Mouse (Mus musculus): ENCODE measurements around the gene Crybb2. TPM values are rescaled to one million over a fixed set of nuclear protein-coding genes. Genes with fewer than 3 reads are reported as not detected.

The Crybb2 gene
- polyA plus RNA-seq, 1 experiment from 2014 or later, result not detected

- Histone ChIP-seq H3K9me3 (0 out of 2 replicates have a peak, but pooled peaks cover 3% of the 10 kb centered on the region), H3K27me3 (no peaks in the 10 kb centered on the region), H3K4me1 (replicated peaks) (peaks cover 21% of the 10 kb centered on the region), H3K9ac (replicated peaks) (no peak overlapping the region), H3K4me3 (replicated peaks) (no peak overlapping the region), H3K27ac (peak overlapping the region; percentile 25; the same call in 1 of the 2 replicates), H3K4me2 (no peak overlapping the region), H3K36me3 (no peaks in the 10 kb centered on the region)
- ATAC-seq (ENCODE audit: insufficient number of reproducible peaks, insufficient read depth, low FRiP score, low TSS enrichment, low read depth), result no peak
- 49% methylated on average over 10 of the region's 10 CpGs for WGBS
Observed at GRCm38 (mm10) chr5:113035094-113036047, 34.5 kb downstream of the Crybb2 start.

- Histone ChIP-seq H3K9ac (replicated peaks) (no peak overlapping the region), H3K4me2 (no peak overlapping the region), H3K27me3 (no peaks in the 10 kb centered on the region), H3K36me3 (no peaks in the 10 kb centered on the region), H3K9me3 (no peaks in the 10 kb centered on the region), H3K27ac (no peak overlapping the region), H3K4me3 (replicated peaks) (no peak overlapping the region), H3K4me1 (replicated peaks) (peaks cover 17% of the 10 kb centered on the region)
- 76% methylated on average over 15 of the region's 15 CpGs for WGBS
- no peak for ATAC-seq (ENCODE audit: insufficient number of reproducible peaks, insufficient read depth, low FRiP score, low TSS enrichment, low read depth)
Observed at GRCm38 (mm10) chr5:113031201-113031754, 38.6 kb downstream of the Crybb2 start.

- no peak overlapping the region for H3K4me2 ChIP-seq
- H3K9me3 ChIP-seq, result no peaks in the 10 kb centered on the region
- no peaks in the 10 kb centered on the region for H3K36me3 ChIP-seq
- no peaks in the 10 kb centered on the region for H3K27me3 ChIP-seq
- H3K9ac ChIP-seq (replicated peaks), result no peak overlapping the region
- no peak overlapping the region for H3K4me3 ChIP-seq (replicated peaks)
- H3K4me1 ChIP-seq (replicated peaks), result peaks cover 5% of the 10 kb centered on the region
- H3K27ac ChIP-seq, result no peak overlapping the region
- ATAC-seq (ENCODE audit: insufficient number of reproducible peaks, insufficient read depth, low FRiP score, low TSS enrichment, low read depth), result no peak
- 76% methylated on average over 3 of the region's 3 CpGs for WGBS
Observed at GRCm38 (mm10) chr5:113030082-113030481, 39.8 kb downstream of the Crybb2 start.

- no peak for ATAC-seq (ENCODE audit: insufficient number of reproducible peaks, insufficient read depth, low FRiP score, low TSS enrichment, low read depth)
- Histone ChIP-seq H3K4me1 (replicated peaks) (peaks cover 16% of the 10 kb centered on the region), H3K9ac (replicated peaks) (no peak overlapping the region), H3K4me3 (replicated peaks) (no peak overlapping the region), H3K4me2 (no peak overlapping the region), H3K27ac (no peak overlapping the region), H3K9me3 (no peaks in the 10 kb centered on the region), H3K27me3 (0 out of 2 replicates have a peak, but pooled peaks cover 2% of the 10 kb centered on the region), H3K36me3 (no peaks in the 10 kb centered on the region)
- WGBS, result 70% methylated on average over 5 of the region's 5 CpGs
Observed at GRCm38 (mm10) chr5:113026706-113027105, 43.2 kb downstream of the Crybb2 start.

DNA sequence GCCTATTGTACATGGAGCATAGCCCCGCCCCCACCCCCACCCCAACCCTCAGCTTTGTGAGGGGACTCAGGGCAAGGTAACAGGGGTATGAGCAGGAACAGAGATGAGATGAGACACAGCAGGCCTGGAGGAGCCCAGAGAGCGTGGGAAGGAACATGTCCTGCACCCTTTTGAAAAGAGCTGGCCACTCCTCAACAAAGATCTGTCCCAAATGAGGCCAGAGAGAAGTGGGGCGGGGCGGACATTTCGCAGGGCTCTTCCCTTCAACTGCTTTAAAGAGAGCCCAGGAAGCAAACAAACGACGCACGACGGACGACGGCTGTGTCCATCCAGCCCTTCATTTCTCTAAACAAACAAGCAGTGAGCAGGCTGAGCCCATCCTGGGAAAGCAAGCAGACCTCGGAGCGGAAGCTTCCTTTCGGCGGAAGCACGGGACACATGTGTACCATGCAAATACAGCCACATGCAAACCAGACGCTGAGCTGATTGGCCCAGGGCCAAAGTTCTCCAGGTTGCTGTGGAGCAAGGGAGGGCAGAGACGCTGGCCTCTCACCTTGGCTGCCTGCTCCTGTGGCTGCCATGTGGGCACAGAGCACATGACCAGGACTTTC is 45.7 kb downstream of the Crybb2 start:
- peaks cover 12% of the 10 kb centered on the region for H3K4me1 ChIP-seq (replicated peaks)
- H3K27me3 ChIP-seq, result 0 out of 2 replicates have a peak, but pooled peaks cover 5% of the 10 kb centered on the region
- H3K27ac ChIP-seq, result 0 out of 2 replicates have a peak overlapping the region, but pooled peaks have one; percentile 12
- H3K4me2 ChIP-seq, result peak overlapping the region; percentile 43
- H3K36me3 ChIP-seq, result no peaks in the 10 kb centered on the region
- peak; percentile 45; the same call in 1 of the 2 replicates for ATAC-seq (ENCODE audit: insufficient number of reproducible peaks, insufficient read depth, low FRiP score, low TSS enrichment, low read depth)
- WGBS, result 21% methylated on average over 18 of the region's 18 CpGs
- H3K9me3 ChIP-seq, result no peaks in the 10 kb centered on the region
- 0 out of 2 replicates have a peak overlapping the region, but pooled peaks have one; percentile 13 for H3K4me3 ChIP-seq (replicated peaks)
- H3K9ac ChIP-seq (replicated peaks), result 0 out of 2 replicates have a peak overlapping the region, but pooled peaks have one; percentile 31

DNA sequence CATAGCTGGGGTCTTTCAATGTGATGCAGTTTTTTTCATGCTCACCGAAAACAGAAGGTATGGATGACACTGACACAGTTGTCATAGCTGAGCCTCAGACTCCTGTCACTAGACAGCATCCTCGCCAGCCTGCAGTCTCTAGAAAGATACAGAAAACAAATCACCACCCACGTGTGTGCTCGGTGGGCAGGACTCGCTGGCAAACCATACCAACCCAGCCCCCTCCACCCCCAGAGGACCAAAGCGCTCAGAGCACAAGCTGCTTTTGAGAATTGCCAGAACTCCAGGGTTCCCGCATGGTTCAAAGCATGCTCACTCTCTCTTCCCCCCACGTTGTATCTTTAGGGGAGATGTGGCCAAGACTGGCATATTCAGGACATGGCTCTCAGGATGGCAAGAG is 51.7 kb downstream of the Crybb2 start:
- H3K27ac ChIP-seq, result no peak overlapping the region
- H3K9me3 ChIP-seq, result no peaks in the 10 kb centered on the region
- no peak for ATAC-seq (ENCODE audit: insufficient number of reproducible peaks, insufficient read depth, low FRiP score, low TSS enrichment, low read depth)
- 62% methylated on average over 8 of the region's 8 CpGs for WGBS
- H3K27me3 ChIP-seq, result peaks cover 18% of the 10 kb centered on the region; the same call in 1 of the 2 replicates
- H3K36me3 ChIP-seq, result no peaks in the 10 kb centered on the region
- H3K4me3 ChIP-seq (replicated peaks), result no peak overlapping the region
- peaks cover 19% of the 10 kb centered on the region for H3K4me1 ChIP-seq (replicated peaks)
- H3K9ac ChIP-seq (replicated peaks), result no peak overlapping the region
- no peak overlapping the region for H3K4me2 ChIP-seq

DNA sequence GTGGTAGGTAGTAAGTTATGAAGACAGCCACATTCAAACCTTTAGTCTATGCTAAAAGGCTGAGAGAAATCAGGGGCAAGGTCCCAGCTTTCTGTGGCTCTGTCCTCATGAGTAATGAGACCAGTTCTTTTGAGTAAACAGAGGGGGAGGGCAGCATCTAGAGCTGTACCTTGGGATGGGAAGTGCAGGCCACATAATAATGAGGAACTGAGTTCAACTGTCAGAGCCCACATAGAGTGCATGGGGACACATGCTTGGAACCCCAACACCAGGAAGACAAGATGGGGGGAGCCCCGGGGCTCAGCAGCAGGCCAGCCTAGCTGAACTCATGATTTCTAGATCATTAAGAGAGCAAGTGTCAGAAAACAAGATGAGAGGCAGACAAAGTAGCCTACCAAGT is 52.9 kb downstream of the Crybb2 start:
- H3K27me3 ChIP-seq, result peaks cover 25% of the 10 kb centered on the region; the same call in 1 of the 2 replicates
- H3K27ac ChIP-seq, result no peak overlapping the region
- H3K9me3 ChIP-seq, result no peaks in the 10 kb centered on the region
- ATAC-seq (ENCODE audit: insufficient number of reproducible peaks, insufficient read depth, low FRiP score, low TSS enrichment, low read depth), result no peak
- H3K9ac ChIP-seq (replicated peaks), result no peak overlapping the region
- H3K4me2 ChIP-seq, result no peak overlapping the region
- 92% methylated on average over 1 of the region's 1 CpGs for WGBS
- H3K4me1 ChIP-seq (replicated peaks), result peaks cover 19% of the 10 kb centered on the region
- no peak overlapping the region for H3K4me3 ChIP-seq (replicated peaks)
- 0 out of 2 replicates have a peak, but pooled peaks cover 4% of the 10 kb centered on the region for H3K36me3 ChIP-seq

- Histone ChIP-seq H3K4me1 (replicated peaks) (peaks cover 19% of the 10 kb centered on the region), H3K4me2 (peak within 1 kb of the TSS; percentile 73), H3K9ac (replicated peaks) (peak within 1 kb of the TSS; percentile 78), H3K36me3 (0 out of 2 replicates have a peak, but pooled peaks cover 4% of the 10 kb centered on the region), H3K4me3 (replicated peaks) (peak within 1 kb of the TSS; percentile 60), H3K27ac (no peak within 1 kb of the TSS), H3K9me3 (no peaks in the 10 kb centered on the region), H3K27me3 (peaks cover 20% of the 10 kb centered on the region; the same call in 1 of the 2 replicates)
- peak; percentile 61 for ATAC-seq (ENCODE audit: insufficient number of reproducible peaks, insufficient read depth, low FRiP score, low TSS enrichment, low read depth)
- WGBS, result 5% methylated on average over 33 of the region's 52 CpGs
Observed at GRCm38 (mm10) chr5:113015236-113016061, 54.5 kb downstream of the Crybb2 start, which contains the start of gene Grk3. Grk3 (minus strand) TSS chr5:113015791.

- 2% methylated on average over 14 of the region's 14 CpGs for WGBS
- H3K27ac ChIP-seq, result no peak overlapping the region
Observed at GRCm38 (mm10) chr5:113014808-113015235, 55.1 kb downstream of the Crybb2 start.

More at GRCm38 (mm10) chr5:113014808-113015235, 55.1 kb downstream of the Crybb2 start:
- ATAC-seq (ENCODE audit: insufficient number of reproducible peaks, insufficient read depth, low FRiP score, low TSS enrichment, low read depth), result peak; percentile 35; the same call in 1 of the 2 replicates
- Histone ChIP-seq H3K4me2 (peak overlapping the region; percentile 73), H3K4me3 (replicated peaks) (peak overlapping the region; percentile 60), H3K27me3 (peaks cover 20% of the 10 kb centered on the region; the same call in 1 of the 2 replicates), H3K9me3 (no peaks in the 10 kb centered on the region), H3K9ac (replicated peaks) (peak overlapping the region; percentile 78), H3K4me1 (replicated peaks) (peaks cover 19% of the 10 kb centered on the region), H3K36me3 (0 out of 2 replicates have a peak, but pooled peaks cover 4% of the 10 kb centered on the region)

Measured in limb, embryonic 12.5 days (tissue).